Mouse (Mus musculus): ENCODE data around the gene Ctsj.
"Not testable (repeated sequence)": the region's sequence is repeated elsewhere in the genome, so short reads cannot be mapped to it uniquely, and the experiment has no call there.

Ctsj gene

DNA sequence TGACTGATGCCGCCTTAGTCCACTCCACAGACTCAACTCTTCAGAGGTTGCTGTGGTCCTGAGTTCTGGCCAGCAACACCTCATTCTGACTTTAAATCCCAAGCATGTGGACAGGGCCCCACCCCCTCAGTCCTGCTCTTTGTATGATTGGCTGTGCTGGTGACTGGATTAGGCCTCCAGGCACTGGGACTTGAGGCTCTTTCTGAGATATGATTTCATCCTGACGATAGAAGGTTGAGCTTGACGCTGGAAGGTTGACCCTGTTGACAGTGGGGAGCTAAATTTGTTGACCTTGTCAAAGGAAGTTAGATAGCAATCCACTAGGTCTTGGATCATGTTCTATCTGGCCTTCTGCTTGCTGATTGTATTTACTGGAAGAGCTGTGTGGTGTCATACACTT is at the start of gene Ctsj:
TSS of gene Ctsj (minus strand) at position 101 of the 400 bp plus-strand sequence.
- DNase-seq, result no peak

DNA sequence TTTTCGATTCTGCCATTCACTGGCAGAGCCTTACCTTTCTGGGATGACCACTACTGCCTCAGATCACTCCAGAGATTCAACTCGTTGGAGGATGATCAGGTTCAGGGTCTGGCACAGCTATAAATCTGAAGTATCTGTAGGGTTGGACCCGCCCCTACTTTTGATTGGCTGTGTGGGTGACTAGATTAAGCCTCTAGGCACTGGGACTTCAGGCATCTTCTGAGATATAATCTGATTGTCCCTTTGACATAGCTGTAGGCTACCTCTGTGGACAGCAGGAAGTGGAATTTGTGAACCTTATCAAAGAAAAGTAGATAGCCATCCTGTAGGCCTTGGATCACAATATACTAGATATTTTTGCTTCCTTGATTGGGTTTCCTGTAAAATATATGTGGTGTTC is 34.8 kb upstream of the Ctsj start, which contains the start of gene Ctsq:
TSS of gene Ctsq (minus strand) at position 101 of the 400 bp plus-strand sequence.
- DNase-seq, result no peak

DNA sequence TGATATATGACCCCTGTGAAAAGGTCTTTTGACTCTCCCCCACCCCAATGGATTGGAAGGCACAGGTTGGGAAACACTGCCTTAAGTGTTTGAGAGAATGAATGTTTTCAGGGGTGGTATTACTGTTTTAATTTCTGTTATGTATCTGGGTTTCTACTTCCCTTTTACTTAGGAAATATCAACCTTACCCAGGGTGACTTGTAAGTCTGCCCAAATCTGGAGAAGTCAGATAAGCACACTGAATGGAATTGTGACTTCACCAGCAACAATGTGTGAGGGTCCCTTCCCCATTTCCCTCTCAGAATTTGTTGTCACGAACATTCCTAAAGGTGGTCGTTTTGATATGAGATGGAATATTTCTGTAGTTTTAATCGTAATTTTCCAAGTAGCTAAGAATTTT is 17.0 kb upstream of the Ctsj start:
- no peak for DNase-seq

DNA sequence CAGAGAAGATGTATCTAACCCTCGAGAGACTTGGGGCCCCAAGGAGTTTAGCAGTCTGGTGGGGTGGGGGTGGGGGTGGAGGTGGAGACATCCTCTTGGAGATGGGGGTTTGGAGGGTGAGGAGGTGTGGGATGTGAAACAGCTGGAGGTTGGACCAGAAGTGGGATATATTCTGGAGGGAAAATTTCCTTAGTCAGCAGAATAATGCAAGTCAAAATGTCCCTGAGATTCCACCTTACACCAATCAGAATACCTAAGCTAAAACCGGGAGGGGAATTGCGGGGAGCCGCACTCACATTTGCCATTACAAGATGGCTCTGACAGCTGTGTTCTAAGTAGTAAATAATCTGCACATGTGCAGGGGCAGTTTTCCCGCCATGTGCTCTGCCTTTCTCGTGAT is 16.1 kb upstream of the Ctsj start:
- DNase-seq, result no peak

DNA sequence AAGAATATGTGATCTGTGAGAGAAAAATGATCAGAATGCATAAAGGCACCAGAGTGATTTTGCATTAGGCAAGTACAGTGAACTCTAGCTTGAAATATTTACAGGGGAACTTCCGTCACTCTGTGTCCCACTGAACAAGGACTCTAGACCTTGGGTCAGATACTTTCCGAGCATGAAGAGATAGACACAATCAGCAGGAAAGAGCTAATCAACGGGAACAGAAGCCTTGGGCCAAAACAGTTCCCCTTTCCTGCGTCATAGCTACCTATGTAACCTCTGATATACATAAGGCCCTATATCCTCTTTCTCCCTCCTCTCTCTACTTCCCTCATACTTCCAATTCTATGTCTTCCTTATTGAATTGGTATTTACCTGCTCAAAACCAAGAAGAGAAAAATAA is 4.4 kb upstream of the Ctsj start:
- no peak for DNase-seq

DNA sequence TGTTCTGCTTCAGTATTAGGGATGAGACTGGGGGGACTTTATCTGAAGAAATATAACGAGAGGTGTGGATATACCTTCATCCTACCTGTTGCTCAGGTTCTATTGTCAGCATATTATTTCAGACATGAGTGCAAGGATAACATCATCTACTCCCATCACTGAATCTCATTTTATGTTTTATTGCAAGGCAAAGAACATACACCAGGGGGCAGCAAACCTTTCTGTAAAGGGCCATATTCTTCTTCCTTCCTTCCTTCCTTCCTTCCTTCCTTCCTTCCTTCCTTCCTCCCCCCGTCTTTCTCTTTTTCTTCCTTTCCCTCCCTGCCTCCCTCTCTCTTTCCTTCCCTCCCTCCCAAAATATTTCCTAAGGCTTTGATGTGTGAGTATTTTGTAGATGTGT is 8.2 kb downstream of the Ctsj start:
- DNase-seq, result no peak

DNA sequence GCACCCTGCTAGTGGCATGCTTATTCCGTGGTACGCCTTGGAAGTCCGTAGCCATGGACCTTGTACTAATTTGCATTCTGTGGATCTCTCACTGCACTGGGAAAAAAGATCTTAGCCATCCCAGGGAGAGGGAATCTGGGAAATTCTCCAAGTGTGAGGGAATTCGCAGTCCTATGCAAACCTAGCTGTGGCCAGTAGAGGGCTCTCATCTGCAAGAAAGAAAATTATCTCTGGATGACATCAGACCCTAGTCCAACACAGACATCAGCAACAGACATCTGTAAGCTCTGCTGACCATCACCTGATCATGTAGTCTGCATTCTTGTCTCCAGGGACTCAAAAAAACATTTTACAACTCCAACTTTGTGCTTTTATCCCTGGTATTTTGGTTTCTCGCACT is 18.8 kb downstream of the Ctsj start:
- DNase-seq, result not testable (repeated sequence)

DNA sequence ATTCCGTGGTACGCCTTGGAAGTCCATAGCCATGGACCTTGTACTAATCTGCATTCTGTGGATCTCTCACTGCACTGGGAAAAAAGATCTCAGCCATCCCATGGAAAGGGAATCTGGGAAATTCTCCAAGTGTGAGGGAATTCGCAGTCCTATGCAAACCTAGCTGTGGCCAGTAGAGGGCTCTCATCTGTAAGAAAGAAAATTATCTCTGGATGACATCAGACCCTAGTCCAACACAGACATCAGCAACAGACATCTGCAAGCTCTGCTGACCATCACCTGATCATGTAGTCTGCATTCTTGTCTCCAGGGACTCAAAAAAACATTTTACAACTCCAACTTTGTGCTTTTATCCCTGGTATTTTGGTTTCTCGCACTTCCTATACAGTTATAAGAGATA is 33.4 kb downstream of the Ctsj start:
- DNase-seq, result not testable (repeated sequence)

DNA sequence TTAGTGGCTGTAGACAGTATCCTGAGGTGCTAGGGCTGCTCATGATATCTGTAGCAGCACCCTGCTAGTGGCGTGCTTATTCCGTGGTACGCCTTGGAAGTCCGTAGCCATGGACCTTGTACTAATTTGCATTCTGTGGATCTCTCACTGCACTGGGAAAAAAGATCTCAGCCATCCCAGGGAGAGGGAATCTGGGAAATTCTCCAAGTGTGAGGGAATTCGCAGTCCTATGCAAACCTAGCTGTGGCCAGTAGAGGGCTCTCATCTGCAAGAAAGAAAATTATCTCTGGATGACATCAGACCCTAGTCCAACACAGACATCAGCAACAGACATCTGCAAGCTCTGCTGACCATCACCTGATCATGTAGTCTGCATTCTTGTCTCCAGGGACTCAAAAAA is 41.8 kb downstream of the Ctsj start:
- not testable (repeated sequence) for DNase-seq

DNA sequence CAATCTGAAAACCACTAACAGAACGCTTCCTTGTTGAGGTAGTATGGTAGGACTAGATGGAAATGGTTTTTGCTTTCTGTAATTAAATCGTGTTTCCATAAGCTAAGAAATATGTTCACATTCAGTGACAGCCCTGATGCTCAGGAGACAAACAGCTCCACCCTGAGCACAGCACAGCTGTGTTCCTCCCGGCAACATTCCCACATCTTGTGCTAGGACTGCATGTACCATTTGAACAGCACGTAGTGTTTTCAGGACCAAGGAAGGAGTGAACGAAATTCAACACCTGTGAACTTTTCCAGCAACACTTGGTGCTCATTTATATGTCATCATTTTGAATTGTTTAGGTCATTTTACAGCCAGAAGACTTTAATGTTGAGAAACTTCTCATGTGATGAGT is 44.1 kb downstream of the Ctsj start:
- no peak for DNase-seq
